Mouse (Mus musculus) ES-Bruce4 (cell line): ENCODE measurements around the gene Zfp652.

Experiments
- CTCF ChIP-seq: IDR thresholded peaks from one replicate; pipeline ENCODE4 v1.8.1; 2011; ENCODE audit warnings: low read depth, low read length
- POLR2A ChIP-seq: IDR thresholded peaks from one replicate; pipeline ENCODE4 v1.8.1; 2011; ENCODE audit warnings: low read length; ENCODE audit not compliant: insufficient read depth

DNA sequence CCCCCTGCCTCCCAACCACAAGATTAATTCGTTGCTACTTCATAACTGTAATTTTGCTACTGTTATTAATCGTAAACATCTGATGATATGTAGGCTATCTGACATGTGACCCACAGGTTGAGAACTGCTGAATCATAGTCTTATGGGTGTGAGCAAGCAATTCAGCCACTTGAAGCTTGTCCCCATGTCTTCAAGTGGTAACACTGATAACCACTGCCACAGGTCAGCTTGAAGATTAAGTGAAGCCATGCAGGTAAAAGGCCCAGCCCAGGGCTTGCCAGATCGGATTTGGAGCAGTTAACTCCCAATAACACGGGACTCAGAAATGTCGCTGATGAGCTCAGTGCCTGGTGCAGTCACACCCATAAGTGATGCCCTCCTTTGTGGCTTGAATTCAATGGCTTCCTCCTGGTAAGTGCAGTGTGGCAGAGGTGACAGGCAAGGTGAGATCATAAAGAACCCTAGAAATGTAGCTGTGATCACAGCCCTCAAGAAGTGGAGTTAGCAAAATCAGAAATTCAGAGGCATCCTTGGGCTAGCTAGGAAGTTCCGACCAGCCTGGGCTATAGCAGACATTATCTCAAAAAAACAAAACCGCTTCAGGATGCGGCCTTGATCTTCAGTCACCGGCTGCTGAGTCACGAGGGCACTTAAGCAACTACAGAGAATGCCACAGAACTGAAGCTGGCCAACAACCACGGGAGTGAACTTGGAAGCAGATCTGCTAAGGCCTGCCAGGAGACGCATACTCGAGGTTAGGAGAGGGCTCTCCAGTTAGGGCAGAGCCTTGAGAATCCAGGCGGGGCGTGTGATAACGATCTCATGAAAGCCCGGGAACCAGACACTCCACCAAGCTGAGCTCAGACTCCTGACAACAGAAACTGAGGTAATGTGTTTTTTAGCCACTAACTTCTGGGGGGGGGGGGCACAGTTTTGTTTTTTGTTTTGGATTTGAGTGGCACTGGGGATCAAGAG, 65.1 kb downstream of the Zfp652 start:
- TF ChIP-seq CTCF (no peak), POLR2A (no peak)
